Mouse (Mus musculus) C2C12 (cell line): ENCODE data around the gene Nostrin. TPM values are rescaled to one million over a fixed set of nuclear protein-coding genes. Genes with fewer than 3 reads are reported as not detected.

ENCODE experiments used
- H3K27me3 ChIP-seq: one replicate; pipeline ENCODE4 v1.6.1; 2011; ENCODE audit not compliant: control insufficient read depth, insufficient read depth, insufficient read length
- H3K36me3 ChIP-seq: one replicate; pipeline ENCODE4 v1.6.1; 2011; ENCODE audit not compliant: control insufficient read depth, insufficient read depth
- H3K4me3 ChIP-seq: one replicate; pipeline ENCODE4 v1.5.1; 2011; ENCODE audit warnings: mild to moderate bottlenecking, control low read depth; ENCODE audit not compliant: poor library complexity, insufficient read depth, severe bottlenecking
- H3K79me2 ChIP-seq: one replicate; pipeline ENCODE4 v1.6.1; 2011; ENCODE audit not compliant: control insufficient read depth, insufficient read depth
- H3K79me3 ChIP-seq: one replicate; pipeline ENCODE4 v1.6.1; 2011; ENCODE audit warnings: low read depth, control low read depth
- H3ac ChIP-seq: one replicate; pipeline ENCODE3; 2011; ENCODE audit warnings: low read depth; ENCODE audit not compliant: control insufficient read depth, insufficient read length
- CEBPB ChIP-seq: IDR thresholded peaks from one replicate; pipeline ENCODE4 v1.6.1; 2011; ENCODE audit warnings: low read depth, mild to moderate bottlenecking, control low read depth, moderate library complexity
- CTCF ChIP-seq: IDR thresholded peaks from one replicate; pipeline ENCODE4 v1.5.1; 2011; ENCODE audit not compliant: control insufficient read depth, insufficient read depth, insufficient read length
- FOSL1 ChIP-seq: IDR thresholded peaks from one replicate; pipeline ENCODE4 v1.8.0; 2011; ENCODE audit warnings: mild to moderate bottlenecking, low read length; ENCODE audit not compliant: poor library complexity, insufficient read depth, severe bottlenecking
- MAX ChIP-seq: IDR thresholded peaks from one replicate; pipeline ENCODE4 v1.6.1; 2011; ENCODE audit warnings: mild to moderate bottlenecking, control low read depth
- MYOD1 ChIP-seq: IDR thresholded peaks from one replicate; pipeline ENCODE4 v1.6.1; 2011; ENCODE audit warnings: low read depth; ENCODE audit not compliant: control insufficient read depth, insufficient read length
- MYOG ChIP-seq: IDR thresholded peaks from one replicate; pipeline ENCODE4 v1.6.1; 2011; ENCODE audit not compliant: control insufficient read depth, insufficient read length; ENCODE audit errors: extremely low read depth
- USF1 ChIP-seq: IDR thresholded peaks from one replicate; pipeline ENCODE4 v1.6.1; 2011; ENCODE audit warnings: low read depth, mild to moderate bottlenecking, control low read depth, moderate library complexity
- polyA plus RNA-seq: library from polyadenylated mRNA; unstranded; fragments of >200 nt; fragmentation: generic; extraction: Trizol; gene quantifications from one replicate; pipeline ENCODE4 v1.2.1, GENCODE M21; 2012; ENCODE audit warnings: missing spikeins

The Nostrin gene
- polyA plus RNA-seq, 1 experiment = 0.02 TPM

DNA sequence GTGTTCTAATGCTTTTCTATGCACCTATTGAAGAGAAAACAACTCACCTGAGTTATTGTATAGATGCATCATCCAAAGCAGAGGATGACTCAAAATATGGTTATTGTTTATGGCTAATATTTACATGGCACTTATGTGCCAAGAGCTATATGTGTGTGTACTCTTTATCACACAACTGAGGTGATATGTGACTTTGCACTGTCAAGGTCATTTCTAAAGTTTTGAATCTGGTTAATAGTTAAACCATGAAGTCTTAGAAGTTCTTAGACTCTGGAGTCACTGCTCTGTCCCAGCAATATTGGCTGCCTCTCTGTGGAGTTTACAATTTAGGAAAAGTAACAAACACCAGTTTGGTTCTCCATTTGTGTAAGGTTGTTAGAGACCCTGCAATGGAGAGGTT lies 23.3 kb downstream of the Nostrin start:
- no peak overlapping the region for H3K4me3 ChIP-seq

GRCm38 (mm10) chr2:69170395-69171077 lies 34.9 kb downstream of the Nostrin start:
- H3ac ChIP-seq = no peak overlapping the region
- no peaks in the 10 kb centered on the region for H3K36me3 ChIP-seq

More for the DNA sequence above, 23.3 kb downstream of the Nostrin start:
- Histone ChIP-seq H3K27me3 (no peaks in the 10 kb centered on the region), H3K79me2 (no peaks in the 10 kb centered on the region), H3K36me3 (no peaks in the 10 kb centered on the region), H3K79me3 (no peaks in the 10 kb centered on the region), H3ac (no peak overlapping the region)
- TF ChIP-seq MAX (no peak), CEBPB (no peak), USF1 (no peak), CTCF (no peak), MYOG (no peak), MYOD1 (no peak), FOSL1 (no peak)

DNA sequence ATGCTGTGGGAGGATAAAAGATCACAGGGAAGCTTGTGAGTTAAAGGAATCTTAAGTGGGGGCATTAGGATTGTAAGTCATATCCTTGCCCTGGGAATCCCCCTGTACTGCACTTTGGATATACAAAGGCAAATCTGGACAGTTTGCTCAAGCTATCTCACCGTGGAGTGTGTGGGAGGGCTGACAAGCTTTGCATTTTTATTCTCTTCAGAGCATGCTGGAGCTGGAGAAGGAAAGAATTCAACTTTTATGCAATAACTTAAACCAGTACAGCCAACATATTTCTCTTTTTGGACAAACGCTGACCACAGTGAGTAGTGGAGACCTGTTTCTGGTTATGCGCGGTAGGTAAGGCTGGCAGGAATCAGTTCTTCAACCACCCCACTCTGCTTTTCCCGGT lies 39.7 kb downstream of the Nostrin start:
- no peaks in the 10 kb centered on the region for H3K36me3 ChIP-seq
- H3K27me3 ChIP-seq = no peaks in the 10 kb centered on the region
- TF ChIP-seq USF1 = no peak
- TF ChIP-seq CTCF = no peak
- TF ChIP-seq CEBPB = no peak
- TF ChIP-seq MYOD1 = no peak
- no peak for TF ChIP-seq FOSL1
- no peaks in the 10 kb centered on the region for H3K79me2 ChIP-seq
- no peak overlapping the region for H3ac ChIP-seq
- no peaks in the 10 kb centered on the region for H3K79me3 ChIP-seq
- no peak overlapping the region for H3K4me3 ChIP-seq

More at GRCm38 (mm10) chr2:69170395-69171077, 34.9 kb downstream of the Nostrin start:
- no peaks in the 10 kb centered on the region for H3K79me3 ChIP-seq
- no peaks in the 10 kb centered on the region for H3K79me2 ChIP-seq
- no peak overlapping the region for H3K4me3 ChIP-seq
- no peak for TF ChIP-seq USF1
- TF ChIP-seq MYOD1 = peak; percentile 66
- H3K27me3 ChIP-seq = no peaks in the 10 kb centered on the region

DNA sequence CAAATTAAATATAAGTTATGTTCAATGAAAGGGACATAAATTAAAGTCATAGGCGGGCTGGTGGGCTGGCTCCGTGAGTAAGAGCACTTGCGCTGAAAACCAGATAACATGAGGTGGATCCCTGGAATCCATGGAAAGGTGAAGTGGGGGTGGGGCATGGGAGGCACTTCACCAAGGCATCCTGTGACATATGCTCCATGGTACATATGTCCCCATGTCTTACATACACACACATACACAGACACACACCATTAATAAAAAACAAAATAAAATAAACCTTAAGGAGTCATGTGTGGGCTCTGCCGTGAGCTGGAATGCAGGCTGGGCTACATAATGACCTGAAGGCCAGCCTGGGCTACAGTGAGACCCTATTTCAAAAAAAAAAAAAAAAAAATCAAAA lies 44.1 kb downstream of the Nostrin start:
- Histone ChIP-seq H3K27me3 (no peaks in the 10 kb centered on the region), H3K79me2 (no peaks in the 10 kb centered on the region), H3K4me3 (no peak overlapping the region), H3ac (no peak overlapping the region), H3K79me3 (no peaks in the 10 kb centered on the region), H3K36me3 (no peaks in the 10 kb centered on the region)
- TF ChIP-seq MAX = no peak

GRCm38 (mm10) chr2:69187990-69188389 lies 52.4 kb downstream of the Nostrin start:
- H3K36me3 ChIP-seq = peaks cover 17% of the 10 kb centered on the region
- H3K4me3 ChIP-seq = no peak overlapping the region
- H3K27me3 ChIP-seq = no peaks in the 10 kb centered on the region
- no peaks in the 10 kb centered on the region for H3K79me3 ChIP-seq
- H3K79me2 ChIP-seq = no peaks in the 10 kb centered on the region
- no peak overlapping the region for H3ac ChIP-seq
- TF ChIP-seq FOSL1 = no peak
- TF ChIP-seq CTCF = no peak
- TF ChIP-seq MAX = no peak
- TF ChIP-seq CEBPB = no peak
- no peak for TF ChIP-seq MYOD1
- no peak for TF ChIP-seq USF1
- TF ChIP-seq MYOG = no peak

DNA sequence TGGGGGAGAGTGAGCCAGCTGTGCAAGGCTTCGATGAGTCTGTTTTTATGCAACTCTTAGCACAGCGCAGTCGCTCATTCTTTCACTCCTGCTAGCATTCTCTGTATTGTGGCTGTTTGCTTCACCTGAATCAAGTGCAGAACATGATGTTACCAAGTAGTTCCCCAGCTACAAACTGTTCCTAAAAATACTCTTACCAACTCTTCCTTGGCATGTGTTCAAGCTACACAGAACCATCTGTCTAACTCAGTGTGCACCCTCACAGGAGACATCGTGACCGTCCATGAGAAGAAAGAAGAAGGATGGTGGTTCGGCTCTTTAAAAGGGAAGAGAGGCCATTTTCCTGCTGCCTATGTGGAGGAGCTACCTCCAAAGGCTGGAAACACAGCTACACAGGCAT lies 53.1 kb downstream of the Nostrin start:
- TF ChIP-seq MAX = no peak
- TF ChIP-seq MYOG = no peak
- no peak for TF ChIP-seq MYOD1
- TF ChIP-seq CTCF = no peak
- Histone ChIP-seq H3K79me2 (no peaks in the 10 kb centered on the region), H3ac (no peak overlapping the region), H3K79me3 (no peaks in the 10 kb centered on the region), H3K4me3 (no peak overlapping the region), H3K27me3 (no peaks in the 10 kb centered on the region), H3K36me3 (peaks cover 24% of the 10 kb centered on the region)
